Mouse (Mus musculus): ENCODE measurements around the gene Dnah2. TPM values are rescaled to one million over a fixed set of nuclear protein-coding genes. Genes with fewer than 3 reads are reported as not detected.
"Not testable (repeated sequence)": the region's sequence is repeated elsewhere in the genome, so short reads cannot be mapped to it uniquely, and the experiment has no call there.

Gene Dnah2
- total RNA-seq, 4 experiments from 2014 or later: 3.3 to 4.9 (median 3.9) TPM

GRCm38 (mm10) chr11:69530281-69530680 is 18.6 kb downstream of the Dnah2 start:
- DNase-seq (ENCODE audit: low spot score in 2 of 2): not testable (repeated sequence)

- no peak for DNase-seq (ENCODE audit: low spot score in 2 of 2)
These were observed 20.9 kb downstream of the Dnah2 start for GRCm38 (mm10) chr11:69528031-69528390.

GRCm38 (mm10) chr11:69527098-69528030 is 21.5 kb downstream of the Dnah2 start:
- peak in 1 of 2 experiments; percentile 27 for DNase-seq (ENCODE audit: low spot score in 2 of 2)

- DNase-seq (ENCODE audit: low spot score in 2 of 2): no peak
These were observed 22.3 kb downstream of the Dnah2 start for GRCm38 (mm10) chr11:69526631-69527030.

- DNase-seq (ENCODE audit: low spot score in 2 of 2): no peak
These were observed 23.2 kb downstream of the Dnah2 start for GRCm38 (mm10) chr11:69525661-69526060.

GRCm38 (mm10) chr11:69523651-69524050 is 25.3 kb downstream of the Dnah2 start:
- DNase-seq (ENCODE audit: low spot score in 2 of 2): no peak

GRCm38 (mm10) chr11:69521526-69522149 is 27.3 kb downstream of the Dnah2 start:
- no peak for DNase-seq (ENCODE audit: low spot score in 2 of 2)

GRCm38 (mm10) chr11:69519976-69520375 is 28.9 kb downstream of the Dnah2 start:
- DNase-seq (ENCODE audit: low spot score in 2 of 2): no peak

- DNase-seq (ENCODE audit: low spot score in 2 of 2): no peak
These were observed 32.2 kb downstream of the Dnah2 start for GRCm38 (mm10) chr11:69516661-69517060.

- no peak for DNase-seq (ENCODE audit: low spot score in 2 of 2)
These were observed 32.7 kb downstream of the Dnah2 start for GRCm38 (mm10) chr11:69516151-69516640.

- no peak for DNase-seq (ENCODE audit: low spot score in 2 of 2)
These were observed 35.1 kb downstream of the Dnah2 start for GRCm38 (mm10) chr11:69513840-69514239.

- DNase-seq (ENCODE audit: low spot score in 2 of 2): no peak
These were observed 38.0 kb downstream of the Dnah2 start for GRCm38 (mm10) chr11:69510796-69511496.

- no peak for DNase-seq (ENCODE audit: low spot score in 2 of 2)
These were observed 45.0 kb downstream of the Dnah2 start for GRCm38 (mm10) chr11:69503863-69504280.

- DNase-seq (ENCODE audit: low spot score in 2 of 2): no peak
These were observed 47.4 kb downstream of the Dnah2 start for GRCm38 (mm10) chr11:69501555-69501954.

GRCm38 (mm10) chr11:69499140-69499539 is 49.8 kb downstream of the Dnah2 start:
- DNase-seq (ENCODE audit: low spot score in 2 of 2): peak in 1 of 2 experiments; percentile 33

- no peak for DNase-seq (ENCODE audit: low spot score in 2 of 2)
These were observed 57.2 kb downstream of the Dnah2 start for GRCm38 (mm10) chr11:69491711-69492110.

GRCm38 (mm10) chr11:69490898-69491297 is 58.0 kb downstream of the Dnah2 start:
- DNase-seq (ENCODE audit: low spot score in 2 of 2): no peak

- no peak for DNase-seq (ENCODE audit: low spot score in 2 of 2)
These were observed 61.4 kb downstream of the Dnah2 start for GRCm38 (mm10) chr11:69487474-69487873.

GRCm38 (mm10) chr11:69477645-69478044 is 71.3 kb downstream of the Dnah2 start:
- DNase-seq (ENCODE audit: low spot score in 2 of 2): no peak

GRCm38 (mm10) chr11:69476802-69477201 is 72.1 kb downstream of the Dnah2 start:
- no peak for DNase-seq (ENCODE audit: low spot score in 2 of 2)

- DNase-seq (ENCODE audit: low spot score in 2 of 2): no peak
These were observed 74.2 kb downstream of the Dnah2 start for GRCm38 (mm10) chr11:69474737-69475136.

- DNase-seq (ENCODE audit: low spot score in 2 of 2): no peak
These were observed 76.2 kb downstream of the Dnah2 start for GRCm38 (mm10) chr11:69472687-69473086.

All from left cerebral cortex, adult 8-10 months (tissue).